Mouse (Mus musculus): ENCODE measurements around the gene Gm47429.

GRCm38 (mm10) chr13:50423625-50424209 is 20.0 kb downstream of the Gm47429 start:
- TF ChIP-seq CTCF (IDR thresholded peaks at IDR 0.05; ENCODE audit: borderline replicate concordance, insufficient read depth, low read length) (no peak), POLR2A (IDR thresholded peaks at IDR 0.05; ENCODE audit: low read depth, low read length) (no peak)
